Mouse (Mus musculus) lung, postnatal 25 days (tissue): ENCODE measurements around the gene Dennd1a.

Experiments
- DNase-seq: peaks from one replicate; pipeline ENCODE4 v3.0.0; 2022; ENCODE audit warnings: low spot score

Dennd1a gene

GRCm38 (mm10) chr2:38111655-38112351, 175.4 kb downstream of the Dennd1a start:
- DNase-seq: peak; percentile 10

- no peak for DNase-seq
Measured at GRCm38 (mm10) chr2:38108586-38108985, 178.6 kb downstream of the Dennd1a start.

GRCm38 (mm10) chr2:38102674-38103073, 184.5 kb downstream of the Dennd1a start:
- no peak for DNase-seq

- no peak for DNase-seq
Measured at GRCm38 (mm10) chr2:38100289-38100688, 186.9 kb downstream of the Dennd1a start.

GRCm38 (mm10) chr2:38099120-38099773, 187.9 kb downstream of the Dennd1a start:
- DNase-seq: peak; percentile 17

GRCm38 (mm10) chr2:38097469-38097868, 189.7 kb downstream of the Dennd1a start:
- DNase-seq: no peak

GRCm38 (mm10) chr2:38096328-38096727, 190.9 kb downstream of the Dennd1a start:
- no peak for DNase-seq

- no peak for DNase-seq
Measured at GRCm38 (mm10) chr2:38094380-38095163, 192.6 kb downstream of the Dennd1a start.

- DNase-seq: no peak
Measured at GRCm38 (mm10) chr2:38093968-38094367, 193.2 kb downstream of the Dennd1a start.

- DNase-seq: no peak
Measured at GRCm38 (mm10) chr2:38093242-38093641, 193.9 kb downstream of the Dennd1a start.

GRCm38 (mm10) chr2:38088346-38088745, 198.8 kb downstream of the Dennd1a start:
- DNase-seq: no peak

- DNase-seq: no peak
Measured at GRCm38 (mm10) chr2:38085058-38085457, 202.1 kb downstream of the Dennd1a start.

GRCm38 (mm10) chr2:38083251-38083650, 203.9 kb downstream of the Dennd1a start:
- DNase-seq: no peak

- DNase-seq: no peak
Measured at GRCm38 (mm10) chr2:38074495-38074894, 212.7 kb downstream of the Dennd1a start.

- peak; percentile 24 for DNase-seq
Measured at GRCm38 (mm10) chr2:38072061-38072460, 215.1 kb downstream of the Dennd1a start.

- no peak for DNase-seq
Measured at GRCm38 (mm10) chr2:38068171-38068572, 219.0 kb downstream of the Dennd1a start.

GRCm38 (mm10) chr2:38065914-38066313, 221.3 kb downstream of the Dennd1a start:
- DNase-seq: no peak

GRCm38 (mm10) chr2:38064266-38064665, 222.9 kb downstream of the Dennd1a start:
- no peak for DNase-seq

- DNase-seq: no peak
Measured at GRCm38 (mm10) chr2:38062156-38062555, 225.0 kb downstream of the Dennd1a start.

- no peak for DNase-seq
Measured at GRCm38 (mm10) chr2:38061474-38061873, 225.7 kb downstream of the Dennd1a start.

GRCm38 (mm10) chr2:38052440-38052839, 234.8 kb downstream of the Dennd1a start:
- DNase-seq: no peak

- no peak for DNase-seq
Measured at GRCm38 (mm10) chr2:38051485-38052085, 235.6 kb downstream of the Dennd1a start.
